Mouse (Mus musculus) right cerebral cortex, postnatal 14 days (tissue): Measurements from ENCODE around the gene Slc5a10.

Source experiments
- DNase-seq: peaks from one replicate; pipeline ENCODE4 v3.0.0; 2022

The Slc5a10 gene

DNA sequence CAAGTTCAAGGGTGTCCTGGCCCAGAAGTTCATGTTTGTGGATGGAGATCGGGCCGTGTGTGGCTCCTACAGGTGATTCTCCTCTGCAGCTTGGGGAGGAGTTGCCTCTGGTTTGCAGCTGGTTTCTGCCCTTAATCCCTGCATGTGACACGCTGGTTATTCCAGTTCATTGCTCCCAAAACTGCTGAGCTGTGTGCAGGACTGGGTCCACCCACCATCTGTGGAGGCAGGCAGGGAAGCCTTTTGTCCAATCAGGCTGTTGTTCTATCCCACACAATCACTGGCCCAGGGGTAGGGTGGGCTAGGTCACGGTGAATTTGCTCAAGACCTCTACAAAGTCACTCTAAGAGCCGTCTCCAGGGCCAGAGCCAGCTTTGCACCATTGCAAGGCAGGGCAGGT lies 18.9 kb downstream of the Slc5a10 start:
- no peak for DNase-seq

DNA sequence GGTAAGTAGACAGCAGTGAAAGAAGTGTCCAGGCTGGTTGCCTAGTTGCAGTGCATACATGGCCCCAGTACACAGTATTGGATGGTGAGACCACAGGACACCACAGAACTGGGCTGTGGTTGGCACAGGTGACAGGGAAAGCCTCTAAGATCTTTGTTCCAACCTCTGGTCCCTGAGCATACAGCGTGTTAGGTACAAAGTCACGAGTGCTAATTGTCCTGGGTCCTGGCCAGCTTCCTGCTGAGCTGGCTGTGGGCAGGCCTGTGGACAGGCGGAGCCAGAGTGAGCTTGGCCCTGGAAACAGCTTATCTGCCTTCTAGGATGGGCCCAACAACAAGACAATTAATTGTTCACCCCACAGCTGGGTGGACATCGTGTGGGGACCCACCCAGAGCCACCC lies 20.7 kb downstream of the Slc5a10 start:
- DNase-seq = no peak

DNA sequence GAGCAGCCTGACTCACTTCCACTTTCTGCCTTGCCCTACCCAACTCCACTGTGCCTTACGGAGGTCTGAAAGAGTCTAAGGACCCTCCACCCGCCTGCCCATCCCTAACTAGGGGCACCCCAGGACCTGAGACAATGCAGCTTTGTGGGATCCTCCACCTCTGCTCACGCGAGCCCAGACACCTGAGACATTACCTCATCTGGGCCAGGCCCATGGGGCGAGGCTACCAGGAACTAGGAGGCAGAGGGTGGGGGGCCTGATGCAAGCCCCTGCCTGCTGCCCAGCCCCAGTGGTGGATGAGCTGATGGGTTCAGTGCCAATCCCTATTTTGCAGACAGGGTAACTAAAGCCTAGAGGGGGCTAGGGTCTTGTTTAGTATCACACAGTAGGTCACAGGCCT lies 21.2 kb downstream of the Slc5a10 start:
- DNase-seq = no peak

DNA sequence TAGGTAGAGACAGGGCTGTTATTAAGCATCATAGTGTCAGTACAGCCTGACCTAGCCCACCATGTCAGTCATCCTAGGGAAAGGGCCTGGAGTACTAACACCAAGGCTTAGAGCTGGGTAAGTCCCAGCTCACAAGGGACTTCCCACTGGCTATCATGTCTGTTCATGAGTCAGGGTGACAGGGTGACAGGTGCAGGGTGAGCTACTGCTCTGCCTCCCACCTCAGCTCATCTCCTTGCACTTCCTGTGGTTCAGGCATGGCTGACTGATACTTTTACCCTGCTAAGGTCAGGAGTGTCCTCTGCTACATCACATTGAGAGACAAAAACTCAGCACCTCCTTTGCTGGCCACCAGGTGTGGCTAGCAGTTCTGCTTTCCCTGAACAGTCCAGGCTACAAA lies 21.8 kb downstream of the Slc5a10 start:
- DNase-seq = no peak

DNA sequence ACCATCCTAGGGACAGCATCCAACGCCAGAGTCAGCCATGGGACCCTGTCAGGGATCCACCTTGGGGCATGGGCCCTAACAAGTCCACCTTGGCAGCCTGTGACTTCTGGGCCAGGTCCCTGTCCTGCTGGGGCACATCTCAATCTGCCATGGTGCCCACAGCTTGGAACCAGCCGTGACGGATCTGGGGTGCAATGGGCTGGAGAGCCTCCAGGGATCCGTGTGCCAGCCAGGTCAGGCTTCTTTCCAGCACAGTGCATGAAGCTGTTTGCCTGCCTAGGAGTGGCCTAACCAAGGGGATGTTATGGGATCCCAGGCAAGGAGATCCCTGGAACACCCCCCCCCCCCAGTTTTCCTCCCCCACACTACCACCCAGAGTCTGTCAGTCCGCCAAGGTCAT lies 27.6 kb downstream of the Slc5a10 start:
- no peak for DNase-seq

DNA sequence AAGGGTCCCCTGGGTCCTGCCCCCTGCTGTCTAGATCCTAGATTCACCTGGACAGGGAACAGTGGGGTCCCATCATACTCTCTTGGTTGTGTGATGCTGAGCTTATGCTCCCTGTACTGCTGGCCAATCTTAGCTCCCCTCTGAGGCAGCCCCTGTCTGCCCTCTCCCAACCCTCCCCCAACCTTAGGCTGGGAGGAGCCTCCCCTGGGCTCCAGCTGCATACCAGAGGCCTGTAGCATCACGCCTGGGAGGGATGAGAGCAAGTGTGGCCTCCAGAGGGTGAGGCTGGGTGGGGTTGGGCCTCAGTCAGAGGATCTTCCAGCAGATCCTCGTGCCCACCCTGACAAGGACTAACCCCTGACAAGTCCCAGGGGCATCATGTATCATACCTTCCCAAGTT lies 33.0 kb downstream of the Slc5a10 start:
- DNase-seq = no peak

DNA sequence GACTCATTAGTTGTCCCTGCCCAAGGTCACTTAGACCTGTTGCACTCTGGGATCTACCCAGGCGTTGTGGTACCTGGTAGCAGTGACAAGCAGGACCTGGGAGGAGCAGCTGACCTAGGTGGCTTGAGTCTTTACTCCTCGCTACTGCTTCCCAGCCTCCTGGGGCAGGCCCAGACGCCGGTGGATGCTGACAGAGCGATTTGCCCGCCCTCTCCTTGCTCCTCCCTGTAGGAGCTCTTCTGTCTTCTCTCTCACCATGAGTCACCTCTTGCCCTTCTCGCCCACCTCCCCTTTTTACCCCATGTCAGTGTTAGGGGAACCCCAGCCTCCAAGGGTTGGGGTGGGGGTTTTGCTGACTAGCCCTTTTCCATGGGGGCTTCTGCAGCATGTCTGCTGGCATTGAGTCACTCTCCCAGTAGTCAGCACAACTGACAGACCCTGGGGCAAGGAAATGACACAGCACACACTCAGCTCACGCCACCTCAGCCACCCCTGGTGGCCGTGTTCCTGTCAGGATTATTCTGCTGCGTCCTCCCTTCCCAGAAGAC lies 33.6 kb downstream of the Slc5a10 start:
- DNase-seq = no peak

DNA sequence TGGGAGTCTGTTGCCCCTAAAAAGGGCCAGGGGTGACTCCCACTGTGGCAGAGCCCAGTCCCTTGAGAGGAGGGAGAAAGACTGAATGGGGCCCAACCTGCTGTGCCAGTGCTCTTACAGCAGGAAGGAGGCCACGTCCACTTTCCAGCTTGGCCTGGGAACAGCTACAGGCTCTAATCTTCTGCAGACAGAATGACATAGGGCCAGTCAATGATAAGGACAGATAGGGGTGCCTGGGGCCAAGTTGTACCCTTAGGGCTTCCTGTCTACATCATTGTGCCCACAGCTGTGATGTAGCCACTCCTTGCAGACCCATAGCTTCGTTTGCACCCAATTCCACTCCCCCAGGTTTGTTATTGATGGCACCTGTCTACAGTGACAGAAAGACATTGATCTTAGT lies 34.5 kb downstream of the Slc5a10 start:
- no peak for DNase-seq

DNA sequence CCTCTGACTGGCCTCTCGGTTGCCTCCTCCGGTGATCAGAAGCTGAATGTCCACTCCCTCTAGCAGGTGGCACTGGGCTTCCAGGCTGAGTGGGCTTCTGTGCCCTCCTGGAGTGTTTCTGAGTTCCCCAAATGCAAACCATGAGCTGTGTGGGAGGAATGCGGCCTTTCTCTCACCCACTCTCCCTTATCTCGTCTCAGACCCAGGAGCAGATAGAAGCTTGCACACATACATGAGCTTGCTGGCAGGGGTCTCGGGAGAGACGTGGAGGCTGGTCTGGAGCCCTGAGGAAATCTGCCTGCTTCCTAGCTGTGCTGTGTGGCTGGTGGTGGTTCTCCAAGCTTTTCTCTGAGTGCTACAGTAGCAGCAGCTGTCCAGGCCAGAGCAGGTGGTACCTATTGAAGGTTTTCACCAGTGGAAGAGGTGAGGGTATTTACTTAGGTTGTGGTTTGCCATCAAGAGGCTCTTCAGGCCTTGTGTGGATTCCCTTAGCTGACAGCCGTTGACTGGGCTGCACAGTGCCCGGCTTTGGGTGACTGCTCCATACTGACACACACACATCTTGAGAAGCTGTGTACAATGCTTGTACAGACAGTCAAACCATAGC lies 35.4 kb downstream of the Slc5a10 start:
- no peak for DNase-seq

DNA sequence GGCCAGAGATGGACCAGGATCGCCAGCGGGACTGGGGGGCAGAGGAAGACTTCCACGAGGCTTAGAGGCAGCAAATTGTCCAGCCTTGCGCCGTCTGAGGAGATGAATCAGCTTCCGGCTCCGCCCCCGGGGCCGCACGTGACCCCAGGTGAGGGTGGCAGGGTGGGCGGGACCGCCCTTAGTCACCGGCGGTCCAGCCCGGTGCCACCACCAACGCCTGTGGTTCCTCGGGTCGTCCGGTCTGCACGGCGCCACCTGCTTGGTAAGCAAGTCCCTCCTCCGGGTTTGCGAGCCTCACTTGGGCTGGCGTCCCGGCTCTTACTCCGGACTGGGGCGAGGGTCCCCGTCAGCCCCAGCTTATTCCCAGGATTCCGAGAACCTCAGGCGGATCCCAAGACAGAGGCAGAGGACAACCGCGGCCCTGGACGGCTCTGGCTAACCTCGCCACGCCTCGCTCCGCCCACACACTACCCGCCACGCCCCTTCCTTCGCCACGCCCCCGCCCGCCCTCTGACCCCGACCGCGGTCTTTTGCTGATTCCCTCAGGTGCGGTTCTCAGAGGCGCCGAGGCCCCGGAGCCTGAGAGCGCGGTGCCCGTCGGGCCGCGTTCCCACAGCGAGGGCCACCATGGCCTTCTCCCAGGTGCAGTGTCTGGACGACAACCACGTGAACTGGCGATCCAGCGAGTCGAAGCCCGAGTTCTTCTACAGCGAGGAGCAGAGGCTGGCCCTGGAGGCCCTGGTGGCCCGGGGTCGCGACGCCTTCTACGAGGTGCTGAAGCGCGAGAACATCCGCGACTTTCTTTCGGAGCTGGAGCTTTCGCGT lies 36.5 kb downstream of the Slc5a10 start, which contains the start of gene Fam83g:
Gene Fam83g, plus strand, starts transcription at position 185 of the 825 bp plus-strand sequence.
- DNase-seq = no peak

DNA sequence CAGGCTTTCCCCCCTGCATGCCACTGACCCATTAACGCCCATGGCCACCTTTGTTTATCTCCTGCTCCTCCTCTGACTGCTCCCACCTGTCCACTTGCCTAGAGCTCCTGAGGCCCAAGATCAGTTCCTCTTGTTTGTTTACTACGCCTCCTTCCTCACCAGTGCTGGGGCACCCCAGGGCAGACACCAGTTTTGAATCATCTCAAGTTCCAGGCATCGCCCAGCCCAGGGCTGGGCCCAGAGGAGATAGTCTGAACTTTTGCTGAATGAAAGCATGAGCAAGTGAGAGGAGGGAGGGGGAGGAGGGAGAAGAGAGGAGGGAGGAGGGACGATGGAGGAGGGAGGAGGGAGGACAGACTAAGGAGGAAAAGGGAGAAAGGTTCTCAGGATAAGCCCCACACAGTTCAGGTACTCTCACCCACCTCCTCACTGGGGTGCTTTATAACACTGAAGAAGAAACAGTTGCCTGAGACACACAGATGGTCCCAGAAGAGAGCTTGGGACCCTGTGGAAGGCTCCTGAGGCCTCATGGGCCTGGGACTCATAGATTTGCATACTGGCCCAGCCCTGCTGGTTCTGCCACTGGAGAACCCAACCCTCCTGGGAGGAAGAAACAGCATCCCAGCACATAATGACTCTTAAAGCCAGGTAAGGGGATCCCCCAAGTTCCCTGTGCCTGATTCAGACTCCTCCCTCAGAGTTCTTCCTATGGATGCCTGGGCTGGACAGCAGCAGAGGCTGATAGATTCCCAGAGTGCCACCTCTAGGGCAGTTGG lies 41.3 kb downstream of the Slc5a10 start:
- DNase-seq = no peak

DNA sequence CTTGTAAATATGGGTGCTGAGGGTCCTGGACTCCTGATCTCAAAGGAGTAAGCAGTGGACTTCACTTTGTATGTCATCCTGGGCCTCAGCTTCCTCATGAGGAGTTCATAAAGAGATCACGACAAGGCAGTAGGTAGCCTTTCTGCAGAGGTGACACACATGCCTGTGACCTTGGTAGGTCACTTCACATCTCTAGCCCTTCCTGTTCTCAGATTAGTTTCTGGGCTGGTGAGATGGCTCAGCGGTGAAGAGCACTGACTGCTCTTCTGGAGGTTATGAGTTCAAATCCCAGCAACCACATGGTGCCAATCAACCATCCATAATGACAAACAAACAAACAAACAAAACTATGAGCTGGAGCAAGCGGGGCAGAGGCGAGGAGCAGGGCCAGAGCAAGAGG lies 42.9 kb downstream of the Slc5a10 start:
- no peak for DNase-seq

DNA sequence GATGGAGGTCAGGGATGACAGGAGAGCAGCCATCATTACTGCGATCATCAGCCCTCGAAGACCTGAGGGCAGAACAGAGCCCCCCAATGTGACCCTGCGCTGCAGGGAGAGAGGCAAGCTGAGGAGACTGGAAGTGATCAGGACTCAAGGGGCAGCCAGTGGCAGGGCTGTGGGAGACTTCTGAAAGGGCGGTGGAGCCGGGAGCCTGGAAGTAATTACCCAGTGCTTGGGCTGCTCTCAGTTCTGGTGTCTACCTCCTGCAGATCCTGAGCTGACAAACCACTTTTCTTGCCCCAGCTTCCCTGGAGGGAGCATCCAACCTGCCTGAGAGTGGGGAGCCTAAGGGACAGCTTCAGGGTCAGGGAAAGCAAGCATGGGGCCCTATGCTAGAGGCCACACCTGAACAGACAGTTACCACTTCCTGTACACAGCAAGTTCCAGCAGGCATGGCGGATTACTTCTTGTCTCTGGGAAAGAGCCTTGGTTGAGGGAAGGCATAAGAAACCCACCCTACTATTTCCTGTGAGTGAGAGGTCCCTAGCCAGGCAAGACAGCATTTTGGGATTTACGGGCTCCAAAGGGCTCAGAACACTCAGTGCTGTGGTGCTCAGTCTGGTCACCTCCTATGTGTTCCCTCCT lies 44.3 kb downstream of the Slc5a10 start:
- DNase-seq = no peak

DNA sequence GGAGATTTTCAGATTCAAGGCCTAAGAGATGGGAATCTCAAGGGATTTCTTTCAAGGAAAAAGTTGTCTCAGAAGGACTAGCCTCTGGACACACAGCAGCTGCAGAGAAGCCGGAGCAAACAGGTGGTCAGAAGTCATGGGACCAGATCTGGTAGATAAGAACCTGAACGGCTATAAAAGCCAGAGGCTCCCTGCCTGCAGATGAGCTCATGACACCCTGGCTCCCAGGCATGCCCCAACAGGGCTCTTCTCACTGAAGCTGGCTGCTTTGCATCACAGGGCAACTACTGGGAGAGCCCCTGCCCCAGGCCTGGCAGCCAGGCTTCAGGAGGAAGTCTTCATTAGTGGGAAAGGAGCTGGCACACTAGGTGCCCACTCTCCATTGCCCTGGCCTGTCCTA lies 45.3 kb downstream of the Slc5a10 start:
- DNase-seq = no peak

DNA sequence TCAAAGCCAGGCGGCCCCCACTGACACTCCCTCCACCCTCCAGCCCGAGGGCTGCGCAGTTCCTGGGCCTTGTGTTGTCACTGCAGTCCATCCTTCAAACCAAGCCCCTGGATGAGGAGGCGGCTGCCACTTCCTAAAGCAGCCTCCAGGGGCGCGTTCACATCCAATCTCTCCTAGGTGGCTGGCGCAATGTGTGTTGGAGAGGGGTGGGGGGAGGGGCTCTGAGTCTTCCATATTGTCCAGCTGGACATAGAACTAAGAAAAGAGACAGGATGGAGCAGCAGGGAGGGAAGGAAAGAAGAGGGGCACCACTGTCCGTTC lies 45.8 kb downstream of the Slc5a10 start:
- DNase-seq = peak; percentile 29

DNA sequence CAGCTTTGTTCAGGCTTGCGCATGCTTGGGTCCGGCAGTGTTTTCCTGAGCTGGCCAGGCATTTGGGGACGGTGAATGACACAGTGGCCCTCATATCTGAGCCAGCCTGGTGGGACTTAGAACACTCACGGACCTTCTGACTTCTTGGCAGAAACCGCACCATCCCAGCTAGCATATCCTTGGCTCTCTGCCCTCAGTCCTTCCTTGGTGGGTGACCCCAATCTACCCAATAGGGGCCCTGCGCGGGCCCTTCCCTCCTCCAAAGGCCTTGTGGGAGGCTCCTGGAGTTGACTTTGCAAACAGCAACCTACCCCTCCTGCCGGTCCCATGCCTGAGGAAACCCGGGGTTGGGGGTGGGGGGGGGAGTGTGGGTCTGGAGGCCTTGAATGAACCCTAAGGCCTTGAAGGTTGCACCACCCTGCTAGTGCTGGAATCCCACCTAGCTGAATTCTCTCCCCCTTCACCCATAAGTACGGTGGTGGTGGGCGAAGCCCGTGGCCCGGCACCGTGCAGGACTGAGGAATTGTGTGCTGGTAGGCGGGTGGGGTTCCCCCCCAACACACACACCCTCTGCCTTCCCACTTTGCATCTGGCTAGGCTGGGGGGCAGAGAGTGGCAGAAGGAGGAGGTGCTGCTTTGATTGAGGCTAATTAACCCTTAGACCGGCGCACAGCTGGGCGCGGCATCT lies 46.3 kb downstream of the Slc5a10 start:
- no peak for DNase-seq

DNA sequence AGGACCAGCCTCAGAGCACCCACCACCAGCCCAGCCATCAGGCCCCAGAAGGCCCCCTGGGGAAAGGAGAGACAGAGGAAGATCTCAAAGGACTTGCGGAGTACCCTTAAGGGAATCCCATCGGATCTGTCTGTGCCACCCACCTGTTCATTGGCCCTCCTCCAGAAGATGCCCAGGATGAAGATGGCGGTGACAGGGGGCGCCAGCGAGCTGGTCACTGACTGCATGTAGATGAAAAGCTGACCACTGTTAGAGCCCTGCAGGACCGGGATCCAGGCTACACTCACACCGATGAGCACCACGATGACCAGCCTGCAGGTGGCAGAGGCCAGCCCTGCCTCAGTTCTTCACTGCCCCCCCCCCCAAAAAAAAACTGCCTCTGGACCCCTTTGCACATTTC lies 46.9 kb downstream of the Slc5a10 start:
- peak; percentile 54 for DNase-seq

DNA sequence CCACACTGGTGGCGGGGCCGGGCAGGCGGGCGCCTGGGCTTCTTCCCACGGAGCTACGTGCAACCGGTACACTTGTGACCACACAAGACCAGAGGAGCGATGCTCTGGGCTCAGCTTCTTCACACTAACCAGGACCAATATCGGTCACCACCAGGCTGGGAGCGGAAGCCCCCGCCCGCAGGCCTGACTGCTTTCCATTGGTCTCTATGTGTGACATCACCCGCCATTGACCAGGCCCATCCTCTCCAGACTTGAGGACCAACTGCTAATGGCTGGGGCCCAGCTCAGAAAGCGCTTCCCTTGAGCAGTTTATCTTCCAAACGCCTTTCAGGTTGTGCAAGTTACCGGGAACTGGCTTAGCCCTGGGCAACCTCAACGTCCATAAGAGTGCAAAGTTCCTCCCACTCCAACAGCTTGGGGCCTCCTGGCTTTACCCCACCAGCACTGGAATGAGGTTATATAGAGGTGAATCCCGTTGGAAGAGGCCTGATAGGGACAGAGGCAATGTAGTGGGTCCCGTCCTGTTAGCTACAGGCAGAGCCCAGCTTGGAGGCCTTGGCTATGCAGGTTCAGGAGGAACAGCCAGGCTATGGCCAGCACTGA lies 48.7 kb downstream of the Slc5a10 start:
- no peak for DNase-seq

DNA sequence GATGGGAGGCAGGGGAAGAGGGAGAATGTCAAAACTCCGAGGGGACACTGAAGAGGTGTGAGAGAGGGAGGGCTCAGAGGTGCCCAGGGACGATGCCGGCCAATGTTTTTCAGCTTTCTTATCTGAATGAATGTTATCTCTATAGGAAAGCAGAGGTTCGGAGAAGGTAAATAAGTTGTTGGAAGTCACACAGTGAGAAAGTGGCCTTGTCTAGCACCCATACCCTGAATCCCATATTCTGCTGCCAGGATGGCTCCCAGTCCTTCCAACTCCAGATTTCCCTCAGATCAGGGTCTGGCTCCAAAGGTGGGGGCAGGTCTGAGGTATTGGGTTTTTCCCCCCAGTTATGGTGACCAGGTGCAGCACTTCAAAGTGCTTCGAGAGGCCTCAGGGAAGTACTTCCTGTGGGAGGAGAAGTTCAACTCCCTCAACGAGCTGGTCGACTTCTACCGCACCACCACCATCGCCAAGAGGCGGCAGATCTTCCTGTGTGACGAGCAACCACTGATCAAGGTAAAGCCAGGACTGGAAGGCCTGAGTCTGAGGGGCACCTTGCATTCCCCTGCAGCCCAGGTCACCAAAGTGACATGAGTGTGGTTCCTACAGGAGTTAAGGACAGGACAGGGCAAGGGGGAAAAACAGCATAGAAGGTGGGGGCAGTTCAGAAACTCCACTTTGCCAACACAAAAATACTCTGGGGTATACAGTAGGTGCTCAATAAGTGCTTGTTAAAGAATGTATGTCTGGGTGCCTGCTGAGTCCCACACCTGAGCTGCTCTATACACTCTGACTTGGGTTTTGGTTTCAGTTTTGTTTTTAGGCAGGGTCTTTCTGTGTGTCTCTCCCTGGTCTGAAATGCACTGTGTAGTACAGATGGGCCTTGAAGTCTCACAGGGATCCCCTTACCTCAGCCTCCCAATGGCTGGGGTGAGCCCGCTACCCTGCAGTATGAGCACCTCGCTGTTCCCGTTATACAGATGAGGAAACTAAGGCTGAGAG lies 50.8 kb downstream of the Slc5a10 start:
- DNase-seq = no peak

DNA sequence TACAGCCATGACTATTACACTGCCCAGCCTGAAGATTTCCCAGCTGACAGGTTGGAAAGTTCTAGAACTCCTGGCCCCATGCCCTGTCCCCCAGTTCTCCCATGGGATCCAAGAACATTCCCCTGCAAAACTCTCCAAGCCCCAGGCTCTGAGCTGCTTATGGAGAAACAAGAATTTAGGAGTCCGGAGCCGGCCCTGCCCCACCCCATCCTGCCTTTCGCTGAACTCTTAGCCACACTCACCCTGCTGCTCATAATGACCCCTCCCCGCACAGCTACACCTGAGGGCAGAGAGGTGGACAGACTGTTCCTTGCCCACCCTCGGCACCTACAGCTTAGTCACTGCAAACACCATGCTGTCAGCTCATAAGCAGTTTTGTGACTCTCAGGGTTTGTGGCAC lies 52.8 kb downstream of the Slc5a10 start:
- no peak for DNase-seq

DNA sequence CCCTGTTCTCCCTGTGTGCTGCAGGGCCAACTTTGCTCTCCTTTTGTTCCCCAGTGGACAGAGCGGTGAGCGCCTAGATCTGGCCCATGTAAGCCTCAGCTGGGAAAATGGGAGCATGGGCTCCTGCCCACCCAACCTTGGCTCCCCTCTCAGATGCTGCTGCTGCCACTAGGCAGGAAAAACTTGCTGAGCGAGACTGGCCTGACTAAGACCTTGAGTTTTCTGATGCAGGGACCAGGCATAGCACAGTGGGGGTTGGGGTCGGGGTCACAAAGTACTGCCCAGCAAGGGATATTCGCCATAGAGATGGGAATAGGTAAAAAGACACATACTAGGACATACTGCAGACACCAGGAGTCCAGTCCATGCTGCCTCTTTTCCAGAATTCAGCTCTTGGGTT lies 53.4 kb downstream of the Slc5a10 start:
- no peak for DNase-seq
